Mouse (Mus musculus) limb, embryonic 12.5 days (tissue): ENCODE measurements around the gene Erh. TPM values are rescaled to one million over a fixed set of nuclear protein-coding genes. Genes with fewer than 3 reads are reported as not detected.

Experiments
- ATAC-seq: fragments of 200-750 bp; cut with Nextera tagmentation; 2 replicates; pipeline ENCODE4 v1.8.0; 2017; ENCODE audit warnings: low read depth, moderate TSS enrichment; ENCODE audit not compliant: insufficient number of reproducible peaks, insufficient read depth, low FRiP score, low TSS enrichment
- H3K27ac ChIP-seq: fragments of 300-500 bp; sonication (generic); 2 replicates; pipeline ENCODE4 v1.5.1; 2016; ENCODE audit warnings: mild to moderate bottlenecking, moderate library complexity
- H3K27me3 ChIP-seq: fragments of 300-500 bp; sonication (generic); 2 replicates; pipeline ENCODE4 v1.6.1; 2016; ENCODE audit warnings: mild to moderate bottlenecking, moderate library complexity
- H3K36me3 ChIP-seq: fragments of 300-500 bp; sonication (generic); 2 replicates; pipeline ENCODE4 v1.6.1; 2016; ENCODE audit warnings: mild to moderate bottlenecking, moderate library complexity
- H3K4me1 ChIP-seq: fragments of 300-500 bp; sonication (generic); replicated peaks from 2 replicates; pipeline ENCODE4 v1.6.1; 2016
- H3K4me2 ChIP-seq: fragments of 300-500 bp; sonication (generic); 2 replicates; pipeline ENCODE4 v1.6.1; 2016; ENCODE audit warnings: mild to moderate bottlenecking, moderate library complexity
- H3K4me3 ChIP-seq: fragments of 300-500 bp; sonication (generic); replicated peaks from 2 replicates; pipeline ENCODE4 v1.5.1; 2016; ENCODE audit warnings: mild to moderate bottlenecking
- H3K9ac ChIP-seq: fragments of 300-500 bp; sonication (generic); replicated peaks from 2 replicates; pipeline ENCODE4 v1.6.1; 2016; ENCODE audit warnings: mild to moderate bottlenecking, moderate library complexity
- H3K9me3 ChIP-seq: fragments of 300-500 bp; sonication (generic); 2 replicates; pipeline ENCODE4 v1.6.1; 2016; ENCODE audit warnings: mild to moderate bottlenecking, moderate library complexity
- WGBS: fragments of 180-500 bp; shearing (Covaris S2); methylation state at CpG from one replicate; pipeline ENCODE4 v1.1.7; 2016; 5-methylcytosine and 5-hydroxymethylcytosine counted together
- polyA plus RNA-seq: library from polyadenylated mRNA; unstranded; fragments of >200 nt; fragmentation: Nextera tagmentation; extraction: Ambion mirVana; gene quantifications from 2 replicates; pipeline ENCODE4 v1.2.1, GENCODE M21; 2016

Gene Erh
- polyA plus RNA-seq, 1 experiment from 2014 or later = 362 TPM

DNA sequence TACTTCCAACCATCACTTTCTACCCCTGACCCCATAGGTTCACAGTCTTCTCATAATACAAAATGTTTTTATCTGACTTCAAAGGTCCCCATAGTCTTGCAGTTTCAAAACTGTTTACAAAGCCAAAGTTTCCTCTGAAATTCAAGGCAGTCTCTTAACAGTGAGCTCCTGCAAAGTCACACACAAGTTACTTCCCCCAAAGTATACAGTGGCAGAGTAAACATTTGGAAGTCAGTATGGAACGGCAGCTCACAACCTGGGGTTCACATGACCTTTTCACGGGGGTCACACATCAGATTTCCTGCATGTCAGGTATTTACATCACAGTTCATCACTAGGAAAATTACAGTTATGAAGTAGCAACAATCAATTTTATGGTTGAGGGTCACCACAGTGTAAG lies 19.8 kb upstream of the Erh start:
- Histone ChIP-seq H3K4me1 (no peaks in the 10 kb centered on the region), H3K4me3 (no peak overlapping the region), H3K27me3 (no peaks in the 10 kb centered on the region), H3K27ac (no peak overlapping the region), H3K36me3 (peaks cover 48% of the 10 kb centered on the region), H3K4me2 (no peak overlapping the region), H3K9ac (no peak overlapping the region), H3K9me3 (no peaks in the 10 kb centered on the region)
- ATAC-seq = no peak
- 80% methylated on average over 2 of the region's 2 CpGs for WGBS

- ATAC-seq = no peak
- H3K4me3 ChIP-seq = no peak overlapping the region
- no peak overlapping the region for H3K27ac ChIP-seq
- WGBS = 93% methylated on average over 10 of the region's 10 CpGs
- H3K36me3 ChIP-seq = peaks cover 38% of the 10 kb centered on the region
- no peaks in the 10 kb centered on the region for H3K27me3 ChIP-seq
- H3K4me2 ChIP-seq = no peak overlapping the region
- no peaks in the 10 kb centered on the region for H3K9me3 ChIP-seq
- no peak overlapping the region for H3K9ac ChIP-seq
- no peaks in the 10 kb centered on the region for H3K4me1 ChIP-seq
Observed at GRCm38 (mm10) chr12:80662322-80662721, 18.2 kb upstream of the Erh start.

DNA sequence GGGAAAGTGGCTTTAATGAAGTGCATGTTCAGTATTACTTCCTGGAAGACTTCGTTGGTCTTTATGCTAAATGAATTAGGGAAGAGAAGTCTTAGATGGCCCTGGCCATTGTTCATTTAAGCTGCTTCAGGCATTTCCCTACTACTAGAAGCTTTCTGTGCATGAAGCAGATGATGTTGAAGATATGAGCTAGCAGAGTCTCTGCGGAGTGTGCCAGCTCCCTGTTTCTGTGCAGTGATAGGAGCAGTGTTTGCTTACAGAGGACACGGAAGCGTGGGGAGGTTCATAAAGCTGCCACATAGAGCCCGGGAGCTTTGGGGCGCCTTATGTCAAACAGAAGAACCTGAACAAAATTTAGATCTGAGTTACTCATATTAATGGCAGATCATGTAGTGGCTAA lies 14.5 kb upstream of the Erh start:
- ATAC-seq = no peak
- 89% methylated on average over 6 of the region's 6 CpGs for WGBS
- no peak overlapping the region for H3K4me3 ChIP-seq
- no peaks in the 10 kb centered on the region for H3K27me3 ChIP-seq
- H3K4me2 ChIP-seq = no peak overlapping the region
- H3K9ac ChIP-seq = no peak overlapping the region
- H3K9me3 ChIP-seq = no peaks in the 10 kb centered on the region
- H3K36me3 ChIP-seq = peaks cover 14% of the 10 kb centered on the region
- no peak overlapping the region for H3K27ac ChIP-seq
- no peaks in the 10 kb centered on the region for H3K4me1 ChIP-seq

DNA sequence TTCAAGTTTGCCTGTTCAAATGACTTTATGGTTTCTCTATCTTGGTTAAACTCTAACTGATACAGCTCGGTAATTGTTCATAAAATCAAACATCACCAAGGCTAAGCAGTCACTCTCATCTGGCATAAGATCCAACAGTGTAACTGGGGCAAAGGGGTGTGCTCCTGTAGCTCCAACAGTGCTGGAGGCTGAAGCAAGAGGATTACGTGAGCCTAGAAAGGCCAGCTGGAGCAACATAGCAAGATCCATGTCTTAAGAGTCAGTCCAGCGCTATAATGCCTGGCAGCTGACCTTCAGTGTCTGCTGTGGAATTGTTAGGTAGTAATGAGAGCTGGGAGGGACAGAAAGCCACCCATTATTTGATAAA lies 10.5 kb upstream of the Erh start:
- WGBS = 90% methylated on average over 3 of the region's 3 CpGs
- no peak overlapping the region for H3K27ac ChIP-seq
- H3K9me3 ChIP-seq = no peaks in the 10 kb centered on the region
- H3K36me3 ChIP-seq = 0 out of 2 replicates have a peak, but pooled peaks cover 5% of the 10 kb centered on the region
- no peaks in the 10 kb centered on the region for H3K4me1 ChIP-seq
- no peaks in the 10 kb centered on the region for H3K27me3 ChIP-seq
- no peak overlapping the region for H3K4me3 ChIP-seq
- ATAC-seq = no peak
- no peak overlapping the region for H3K9ac ChIP-seq
- H3K4me2 ChIP-seq = no peak overlapping the region

- H3K27ac ChIP-seq = no peak overlapping the region
- H3K27me3 ChIP-seq = no peaks in the 10 kb centered on the region
- no peaks in the 10 kb centered on the region for H3K9me3 ChIP-seq
- H3K4me1 ChIP-seq = no peaks in the 10 kb centered on the region
- WGBS = 92% methylated on average over 7 of the region's 7 CpGs
- peaks cover 6% of the 10 kb centered on the region; the same call in 1 of the 2 replicates for H3K36me3 ChIP-seq
- H3K4me2 ChIP-seq = no peak overlapping the region
- H3K9ac ChIP-seq = no peak overlapping the region
- no peak overlapping the region for H3K4me3 ChIP-seq
- ATAC-seq = no peak
Observed at GRCm38 (mm10) chr12:80653951-80654658, 10.0 kb upstream of the Erh start.

GRCm38 (mm10) chr12:80646377-80646776 lies 2.2 kb upstream of the Erh start:
- 95% methylated on average over 3 of the region's 3 CpGs for WGBS
- Histone ChIP-seq H3K27me3 (no peaks in the 10 kb centered on the region), H3K9ac (peak overlapping the region; percentile 31; the same call in 1 of the 2 replicates), H3K27ac (no peak overlapping the region), H3K4me2 (peak overlapping the region; percentile 86), H3K36me3 (peaks cover 18% of the 10 kb centered on the region), H3K4me1 (peaks cover 32% of the 10 kb centered on the region), H3K4me3 (no peak overlapping the region), H3K9me3 (no peaks in the 10 kb centered on the region)
- no peak for ATAC-seq

DNA sequence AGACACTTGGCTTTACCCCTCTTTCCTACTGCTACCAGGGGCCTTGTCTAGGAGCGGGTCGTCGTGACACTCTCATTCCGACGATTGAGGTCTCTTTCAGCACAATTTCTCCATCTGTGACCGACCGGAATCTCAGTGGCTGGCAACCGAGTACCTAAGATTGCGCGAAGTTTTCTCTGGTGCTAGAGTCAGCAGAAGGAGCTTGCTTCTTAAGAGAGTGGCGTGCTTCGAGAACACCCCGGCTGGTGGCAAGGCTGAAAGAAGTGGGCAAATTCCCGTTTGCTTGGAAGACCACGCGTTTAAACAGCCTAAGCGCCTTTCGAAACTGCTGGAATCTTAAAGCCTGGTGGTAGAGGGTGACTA lies 346 bp upstream of the Erh start:
- H3K4me3 ChIP-seq = peak overlapping the region; percentile 93
- WGBS = 9% methylated on average over 18 of the region's 18 CpGs
- H3K4me2 ChIP-seq = peak overlapping the region; percentile 86
- H3K9ac ChIP-seq = peak overlapping the region; percentile 97
- no peaks in the 10 kb centered on the region for H3K27me3 ChIP-seq
- no peaks in the 10 kb centered on the region for H3K9me3 ChIP-seq
- ATAC-seq = no peak
- H3K4me1 ChIP-seq = peaks cover 34% of the 10 kb centered on the region
- H3K27ac ChIP-seq = no peak overlapping the region
- H3K36me3 ChIP-seq = peaks cover 31% of the 10 kb centered on the region

DNA sequence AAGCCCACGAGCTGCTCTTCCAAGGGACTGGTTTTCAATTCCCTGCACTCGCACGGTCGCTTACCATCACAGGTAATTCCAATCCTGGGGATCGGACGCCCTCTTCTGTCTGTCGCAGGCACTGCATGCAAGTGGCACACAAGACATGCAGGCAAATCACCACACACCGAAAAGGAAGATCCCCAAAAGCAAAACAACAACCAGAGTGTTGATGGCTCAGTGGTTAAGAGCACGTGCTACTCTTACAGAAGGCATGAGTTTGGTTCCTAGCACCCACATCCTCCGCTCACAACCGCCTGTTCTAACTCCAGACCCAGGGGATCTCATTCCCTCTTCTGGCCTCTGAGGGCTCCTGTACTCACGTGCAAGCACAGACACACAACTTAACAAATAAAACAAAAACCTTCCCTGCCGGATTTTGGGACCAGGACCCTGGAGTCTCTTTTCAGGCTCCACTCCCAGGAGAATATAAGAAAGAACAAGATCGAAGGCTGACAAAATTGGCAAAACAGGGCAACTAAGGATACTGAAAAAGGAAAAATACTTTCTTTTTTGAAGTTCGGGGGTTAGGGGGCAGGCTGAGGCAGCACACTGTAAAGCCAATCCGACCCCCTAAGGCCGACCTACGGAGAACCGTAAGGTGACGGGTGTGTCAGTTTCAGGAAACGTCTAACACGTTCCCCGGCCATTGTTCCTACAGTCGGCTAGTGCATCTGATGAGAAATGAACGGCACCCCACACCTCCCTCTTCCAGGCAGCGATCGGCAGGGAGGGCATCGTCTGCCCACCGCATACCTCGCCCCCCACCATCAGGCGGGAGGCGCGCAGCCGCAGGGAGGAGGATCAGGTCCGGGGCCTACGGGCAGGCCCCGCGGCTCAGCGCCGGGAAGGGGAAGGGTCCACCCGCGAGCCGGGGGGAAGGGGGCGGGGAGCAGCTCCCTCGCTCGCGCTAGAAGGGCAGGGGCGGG lies 1.1 kb downstream of the Erh start:
- 3% methylated on average over 48 of the region's 48 CpGs for WGBS
- Histone ChIP-seq H3K9me3 (no peaks in the 10 kb centered on the region), H3K27me3 (no peaks in the 10 kb centered on the region), H3K36me3 (peaks cover 39% of the 10 kb centered on the region), H3K4me3 (peak overlapping the region; percentile 93), H3K27ac (peak overlapping the region; percentile 96), H3K4me2 (peak overlapping the region; percentile 86), H3K9ac (peak overlapping the region; percentile 97), H3K4me1 (peaks cover 34% of the 10 kb centered on the region)
- no peak; the same call in none of the 2 replicates for ATAC-seq

DNA sequence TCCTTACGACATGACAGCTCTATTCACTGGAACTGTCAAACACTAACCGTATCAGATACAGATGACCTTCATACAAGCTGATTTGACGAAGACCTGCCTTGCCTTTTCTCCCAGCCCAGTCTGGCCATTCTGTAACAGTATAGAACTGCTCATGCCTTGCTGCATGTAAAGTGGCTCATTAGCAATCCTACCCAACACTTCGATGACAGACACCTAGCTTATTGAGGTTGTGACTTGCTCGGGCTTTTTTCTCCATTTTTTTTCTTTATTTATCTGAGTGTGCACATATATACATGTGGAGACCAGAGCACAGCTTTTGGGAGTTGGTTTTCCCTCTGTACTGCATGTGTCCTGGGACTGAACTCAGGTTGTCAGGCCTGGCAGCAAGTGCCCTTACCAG lies 12.4 kb downstream of the Erh start:
- 90% methylated on average over 5 of the region's 5 CpGs for WGBS
- Histone ChIP-seq H3K4me2 (no peak overlapping the region), H3K36me3 (peaks cover 58% of the 10 kb centered on the region), H3K27me3 (no peaks in the 10 kb centered on the region), H3K9ac (no peak overlapping the region), H3K27ac (no peak overlapping the region), H3K4me3 (no peak overlapping the region), H3K4me1 (no peaks in the 10 kb centered on the region), H3K9me3 (no peaks in the 10 kb centered on the region)
- no peak for ATAC-seq

DNA sequence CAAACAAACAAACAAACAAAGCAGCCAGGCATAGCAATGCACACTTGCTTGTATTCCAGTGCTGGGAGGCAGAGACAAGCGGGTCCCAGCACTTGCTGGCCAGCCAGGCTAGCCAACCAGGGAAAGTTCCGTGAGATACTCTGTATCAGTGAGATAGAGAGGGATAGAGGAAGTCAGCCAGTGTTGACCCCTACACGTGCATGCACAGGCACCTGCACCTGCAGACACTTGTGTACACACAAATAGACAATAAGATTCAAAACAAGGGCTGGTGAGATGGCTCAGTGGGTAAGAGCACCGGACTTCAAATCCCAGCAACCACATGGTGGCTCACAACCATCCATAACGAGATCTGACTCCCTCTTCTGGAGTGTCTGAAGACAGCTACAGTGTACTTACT lies 23.6 kb downstream of the Erh start:
- no peaks in the 10 kb centered on the region for H3K27me3 ChIP-seq
- no peak overlapping the region for H3K4me3 ChIP-seq
- WGBS = 72% methylated on average over 5 of the region's 5 CpGs
- H3K4me1 ChIP-seq = no peaks in the 10 kb centered on the region; the same call in 1 of the 2 replicates
- no peak overlapping the region for H3K9ac ChIP-seq
- no peak for ATAC-seq
- no peak overlapping the region for H3K4me2 ChIP-seq
- no peaks in the 10 kb centered on the region for H3K36me3 ChIP-seq
- H3K27ac ChIP-seq = no peak overlapping the region
- H3K9me3 ChIP-seq = no peaks in the 10 kb centered on the region

GRCm38 (mm10) chr12:80615371-80616257 lies 28.5 kb downstream of the Erh start:
- Histone ChIP-seq H3K4me1 (no peaks in the 10 kb centered on the region; the same call in 1 of the 2 replicates), H3K27me3 (no peaks in the 10 kb centered on the region), H3K4me2 (no peak overlapping the region), H3K9me3 (no peaks in the 10 kb centered on the region), H3K9ac (no peak overlapping the region), H3K4me3 (no peak overlapping the region), H3K36me3 (no peaks in the 10 kb centered on the region), H3K27ac (no peak overlapping the region)
- no peak for ATAC-seq
- 46% methylated on average over 7 of the region's 7 CpGs for WGBS
